Mouse (Mus musculus) T-helper 2 cell (primary cell): ENCODE results near the gene Gcnt3.

Experiments used
- in situ Hi-C: fragments of 300-600 bp; cut with MboI, MseI; formaldehyde crosslinking; loops from one replicate; pipeline ENCODE4 v1.15.1; 2025; ENCODE audit warnings: high pct_unique_total_duplicates

Gene Gcnt3

GRCm38 (mm10) chr9:70037988-70038387 lies at the start of gene Gcnt3:
Gene Gcnt3 (minus strand): TSS chr9:70038088.
- in situ Hi-C loops: no loop called here

GRCm38 (mm10) chr9:70087379-70087778 lies 49.5 kb upstream of the Gcnt3 start:
- in situ Hi-C loops: no loop called here

- in situ Hi-C loops: no loop called here
Measured at GRCm38 (mm10) chr9:70086091-70086490, 48.2 kb upstream of the Gcnt3 start.

- in situ Hi-C loops: no loop called here
Measured at GRCm38 (mm10) chr9:70084107-70084506, 46.2 kb upstream of the Gcnt3 start.

- in situ Hi-C loops: no loop called here
Measured at GRCm38 (mm10) chr9:70082357-70083204, 44.7 kb upstream of the Gcnt3 start.

- in situ Hi-C loops: no loop called here
Measured at GRCm38 (mm10) chr9:70081767-70082166, 43.9 kb upstream of the Gcnt3 start.

GRCm38 (mm10) chr9:70080976-70081375 lies 43.1 kb upstream of the Gcnt3 start:
- in situ Hi-C loops: no loop called here

- in situ Hi-C loops: no loop called here
Measured at GRCm38 (mm10) chr9:70080027-70080800, 42.3 kb upstream of the Gcnt3 start.

GRCm38 (mm10) chr9:70078034-70078433 lies 40.1 kb upstream of the Gcnt3 start:
- in situ Hi-C loops: no loop called here

- in situ Hi-C loops: no loop called here
Measured at GRCm38 (mm10) chr9:70077170-70077569, 39.3 kb upstream of the Gcnt3 start.

GRCm38 (mm10) chr9:70072387-70072786 lies 34.5 kb upstream of the Gcnt3 start:
- in situ Hi-C loops: no loop called here

GRCm38 (mm10) chr9:70069961-70070435 lies 32.1 kb upstream of the Gcnt3 start:
- in situ Hi-C loops: no loop called here

GRCm38 (mm10) chr9:70067497-70067896 lies 29.6 kb upstream of the Gcnt3 start:
- in situ Hi-C loops: no loop called here

- in situ Hi-C loops: no loop called here
Measured at GRCm38 (mm10) chr9:70062012-70062411, 24.1 kb upstream of the Gcnt3 start.

GRCm38 (mm10) chr9:70053411-70053810 lies 15.5 kb upstream of the Gcnt3 start:
- in situ Hi-C loops: no loop called here

GRCm38 (mm10) chr9:70052730-70053129 lies 14.8 kb upstream of the Gcnt3 start:
- in situ Hi-C loops: no loop called here

GRCm38 (mm10) chr9:70049839-70050238 lies 12.0 kb upstream of the Gcnt3 start:
- in situ Hi-C loops: no loop called here

GRCm38 (mm10) chr9:70049416-70049783 lies 11.5 kb upstream of the Gcnt3 start:
- in situ Hi-C loops: no loop called here

GRCm38 (mm10) chr9:70048751-70049415 lies 11.0 kb upstream of the Gcnt3 start:
- in situ Hi-C loops: no loop called here

- in situ Hi-C loops: no loop called here
Measured at GRCm38 (mm10) chr9:70048280-70048679, 10.4 kb upstream of the Gcnt3 start.

- in situ Hi-C loops: no loop called here
Measured at GRCm38 (mm10) chr9:70047839-70048238, 10.0 kb upstream of the Gcnt3 start.

- in situ Hi-C loops: no loop called here
Measured at GRCm38 (mm10) chr9:70046255-70046654, 8.4 kb upstream of the Gcnt3 start.
